Mouse (Mus musculus) brown adipose tissue, adult 24 weeks (tissue): ENCODE data around the gene Olfr710. TPM values are rescaled to one million over a fixed set of nuclear protein-coding genes. Genes with fewer than 3 reads are reported as not detected.
"Not testable (repeated sequence)": the region's sequence is repeated elsewhere in the genome, so short reads cannot be mapped to it uniquely, and the experiment has no call there.

Experiments used
- H3K27ac ChIP-seq: fragments of 200-500 bp; replicated peaks from 2 replicates; pipeline ENCODE4 v1.5.1; 2012; ENCODE audit warnings: low read depth, mild to moderate bottlenecking, low read length
- H3K4me1 ChIP-seq: fragments of 200-500 bp; 2 replicates; pipeline ENCODE4 v1.6.1; 2012; ENCODE audit warnings: low read length, mixed read lengths; ENCODE audit not compliant: control insufficient read depth, insufficient read depth, insufficient read length
- H3K4me3 ChIP-seq: fragments of 200-500 bp; 2 replicates; pipeline ENCODE4 v1.5.1; 2012; ENCODE audit warnings: low read depth, mild to moderate bottlenecking, low read length, moderate library complexity; ENCODE audit not compliant: insufficient read depth
- polyA plus RNA-seq: library from polyadenylated mRNA; stranded (reverse); fragments of >200 nt; gene quantifications from 2 replicates; pipeline ENCODE4 v1.2.4, GENCODE M21; 2012; ENCODE audit not compliant: missing spikeins, insufficient read depth, insufficient read length

Gene Olfr710
- not detected in 2 replicates for polyA plus RNA-seq

- no peaks in the 10 kb centered on the region for H3K4me1 ChIP-seq
- no peak within 1 kb of the TSS for H3K27ac ChIP-seq
- no peak within 1 kb of the TSS for H3K4me3 ChIP-seq
These were observed at the start of gene Olfr710 for GRCm38 (mm10) chr7:106948212-106948611. TSS of gene Olfr710 (minus strand) at chr7:106948312.

DNA sequence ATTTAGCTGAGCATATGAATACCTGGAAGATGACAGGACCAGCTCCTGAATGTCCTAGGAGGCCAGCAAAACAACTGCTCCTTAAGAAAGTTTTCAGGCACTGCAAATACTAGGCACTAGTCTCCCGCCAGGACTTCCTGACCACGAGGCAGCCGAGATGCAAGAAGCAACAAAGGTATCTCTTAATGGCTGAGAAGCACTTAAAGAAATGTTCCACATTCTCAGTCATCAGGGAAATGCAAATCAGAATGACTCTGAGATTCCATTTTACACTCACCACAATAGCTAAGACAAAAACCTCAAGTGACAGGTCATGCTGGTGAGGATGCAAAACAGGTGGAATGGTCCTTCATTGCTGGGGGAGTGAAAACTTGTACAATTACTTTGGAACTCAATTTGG is 37.1 kb upstream of the Olfr710 start:
- H3K27ac ChIP-seq = no peak overlapping the region
- no peak overlapping the region for H3K4me3 ChIP-seq
- no peaks in the 10 kb centered on the region for H3K4me1 ChIP-seq

DNA sequence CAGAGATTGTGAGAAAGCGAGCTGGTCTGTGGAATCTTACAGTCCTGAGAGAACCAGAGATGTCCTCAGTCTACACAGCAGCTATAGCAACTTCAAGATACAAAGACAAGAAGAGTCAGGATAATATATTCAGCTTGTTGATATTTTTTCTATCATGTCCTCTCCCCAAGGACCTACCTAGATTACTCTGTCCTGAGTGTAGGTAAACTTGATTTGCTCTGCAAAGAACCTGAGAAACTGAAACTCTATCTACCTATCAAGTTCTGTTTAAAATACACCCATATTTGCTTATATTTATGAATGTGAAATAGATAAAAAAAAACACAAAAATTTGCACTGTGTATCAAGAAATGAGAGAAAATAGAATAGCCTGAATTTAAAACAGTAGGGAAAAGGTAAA is 27.2 kb upstream of the Olfr710 start, which contains the start of gene Olfr711:
TSS of gene Olfr711 (minus strand) at position 101 of the 400 bp plus-strand sequence.
- Histone ChIP-seq H3K4me1 (no peaks in the 10 kb centered on the region), H3K27ac (no peak within 1 kb of the TSS), H3K4me3 (no peak within 1 kb of the TSS)

- H3K4me3 ChIP-seq, H3K27ac ChIP-seq, H3K4me1 ChIP-seq: not testable (repeated sequence)
These were observed 19.4 kb upstream of the Olfr710 start for GRCm38 (mm10) chr7:106967503-106967902.

DNA sequence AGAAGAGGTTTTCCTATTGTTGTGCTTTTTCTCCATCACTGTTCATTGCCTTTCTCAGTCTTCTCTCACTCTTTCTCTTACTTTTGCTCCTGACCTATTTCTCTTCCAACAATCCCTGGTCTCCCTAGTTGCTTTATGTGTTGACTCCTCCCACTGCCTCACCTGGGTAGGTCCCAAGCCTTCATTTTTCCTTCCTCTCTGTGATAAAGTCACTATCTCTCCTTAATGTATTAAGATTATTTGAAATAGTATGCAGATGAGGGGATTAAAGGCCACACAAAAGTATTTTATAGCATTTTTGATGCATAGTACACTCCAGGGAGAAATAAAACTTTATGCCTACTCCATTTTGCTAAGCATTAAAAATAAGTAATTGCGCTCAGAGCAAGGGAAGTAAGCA is 15.7 kb upstream of the Olfr710 start, which contains the start of gene Olfr6:
TSS of gene Olfr6 (minus strand) at position 101 of the 400 bp plus-strand sequence.
- Histone ChIP-seq H3K4me3 (no peak within 1 kb of the TSS), H3K4me1 (no peaks in the 10 kb centered on the region), H3K27ac (no peak within 1 kb of the TSS)

- no peak within 1 kb of the TSS for H3K27ac ChIP-seq
- H3K4me1 ChIP-seq = no peaks in the 10 kb centered on the region
- H3K4me3 ChIP-seq = no peak within 1 kb of the TSS
These were observed 16.0 kb downstream of the Olfr710 start, which contains the start of gene Olfr709-ps1 for GRCm38 (mm10) chr7:106932119-106932518. TSS of gene Olfr709-ps1 (minus strand) at chr7:106932219.

- H3K27ac ChIP-seq, H3K4me3 ChIP-seq, H3K4me1 ChIP-seq: not testable (repeated sequence)
These were observed 27.2 kb downstream of the Olfr710 start for GRCm38 (mm10) chr7:106920961-106921360.

GRCm38 (mm10) chr7:106907676-106908075 is 40.4 kb downstream of the Olfr710 start, which contains the start of gene Olfr1532-ps1:
TSS of gene Olfr1532-ps1 (plus strand) at chr7:106908001.
- no peaks in the 10 kb centered on the region for H3K4me1 ChIP-seq

GRCm38 (mm10) chr7:106901141-106901540 is 47.0 kb downstream of the Olfr710 start, which contains the start of gene Olfr707:
TSS of gene Olfr707 (minus strand) at chr7:106901241.
- not testable (repeated sequence) for H3K4me3 ChIP-seq, H3K27ac ChIP-seq, H3K4me1 ChIP-seq

More at GRCm38 (mm10) chr7:106907676-106908075, 40.4 kb downstream of the Olfr710 start, which contains the start of gene Olfr1532-ps1:
- Histone ChIP-seq H3K27ac (no peak within 1 kb of the TSS), H3K4me3 (no peak within 1 kb of the TSS)

Other genes with a start within 250 kb of the Olfr710 start
- not detected in 2 replicates for gene Olfr695, start 231.9 kb downstream of the Olfr710 start, polyA plus RNA-seq
- gene Olfr697, start 205.9 kb downstream of the Olfr710 start, polyA plus RNA-seq = not detected in 2 replicates
- gene Olfr698, start 192.9 kb downstream of the Olfr710 start, polyA plus RNA-seq = not detected in 2 replicates
- not detected in 2 replicates for gene Olfr699, start 155.1 kb downstream of the Olfr710 start, polyA plus RNA-seq
- gene Olfr700, start 139.5 kb downstream of the Olfr710 start, polyA plus RNA-seq = not detected in 2 replicates
- not detected in 2 replicates for gene Olfr701, start 134.2 kb downstream of the Olfr710 start, polyA plus RNA-seq
- gene Olfr702, start 114.4 kb downstream of the Olfr710 start, polyA plus RNA-seq = not detected in 2 replicates
- gene Olfr703, start 105.0 kb downstream of the Olfr710 start, polyA plus RNA-seq = not detected in 2 replicates
- not detected in 2 replicates for gene Olfr704, start 85.1 kb downstream of the Olfr710 start, polyA plus RNA-seq
- not detected in 2 replicates for gene Olfr705, start 71.4 kb downstream of the Olfr710 start, polyA plus RNA-seq
- gene Olfr706, start 60.1 kb downstream of the Olfr710 start, polyA plus RNA-seq = not detected in 2 replicates
- not detected in 2 replicates for gene Olfr707, start 47.1 kb downstream of the Olfr710 start, polyA plus RNA-seq
- not detected in 2 replicates for gene Olfr1532-ps1, start 40.3 kb downstream of the Olfr710 start, polyA plus RNA-seq
- not detected in 2 replicates for gene Olfr709-ps1, start 16.1 kb downstream of the Olfr710 start, polyA plus RNA-seq
- not detected in 2 replicates for gene Olfr6, start 15.6 kb upstream of the Olfr710 start, polyA plus RNA-seq
- not detected in 2 replicates for gene Olfr711, start 27.1 kb upstream of the Olfr710 start, polyA plus RNA-seq
- gene Olfr2, start 57.8 kb upstream of the Olfr710 start, polyA plus RNA-seq = not detected in 2 replicates
- not detected in 2 replicates for gene Olfr713, start 82.9 kb upstream of the Olfr710 start, polyA plus RNA-seq
- gene Olfr714, start 122.7 kb upstream of the Olfr710 start, polyA plus RNA-seq = not detected in 2 replicates
- not detected in 2 replicates for gene Olfr17, start 144.9 kb upstream of the Olfr710 start, polyA plus RNA-seq
- gene Olfr715b, start 162.1 kb upstream of the Olfr710 start, polyA plus RNA-seq = not detected in 2 replicates
- not detected in 2 replicates for gene Olfr715, start 182.8 kb upstream of the Olfr710 start, polyA plus RNA-seq
- not detected in 2 replicates for gene Olfr716, start 190.0 kb upstream of the Olfr710 start, polyA plus RNA-seq
- gene Nlrp14, start 218.7 kb upstream of the Olfr710 start, polyA plus RNA-seq = not detected in 2 replicates